Mouse (Mus musculus) cerebellum, adult 11 months (tissue): ENCODE measurements around the gene Rad54l.
A peak's percentile ranks its signal among the peaks of the same experiment; 100 is the strongest.

Source experiments
- DNase-seq: peaks from one replicate; pipeline ENCODE4 v3.0.0; 2022

Rad54l gene

GRCm38 (mm10) chr4:116123602-116124519 is at the start of gene Rad54l, which contains the start of gene Pomgnt1:
Gene Rad54l, minus strand, starts transcription at chr4:116123690.
Gene Pomgnt1, plus strand, starts transcription at chr4:116123840.
- peak; percentile 72 for DNase-seq

GRCm38 (mm10) chr4:116173072-116173471 is 49.6 kb upstream of the Rad54l start, which contains the start of the genes 1700042G07Rik and Gm49337:
Gene 1700042G07Rik, plus strand, starts transcription at chr4:116173372.
Gene Gm49337, plus strand, starts transcription at chr4:116173384.
- peak; percentile 34 for DNase-seq

- no peak for DNase-seq
Observed at GRCm38 (mm10) chr4:116169353-116169672, 45.8 kb upstream of the Rad54l start.

GRCm38 (mm10) chr4:116168617-116169352 is 45.3 kb upstream of the Rad54l start:
- peak; percentile 79 for DNase-seq

- peak; percentile 33 for DNase-seq
Observed at GRCm38 (mm10) chr4:116167404-116167803, 43.9 kb upstream of the Rad54l start, which contains the start of gene Tspan1. Gene Tspan1, minus strand, starts transcription at chr4:116167601.

GRCm38 (mm10) chr4:116165708-116166407 is 42.4 kb upstream of the Rad54l start:
- DNase-seq = no peak

GRCm38 (mm10) chr4:116164759-116165554 is 41.5 kb upstream of the Rad54l start:
- no peak for DNase-seq

- DNase-seq = no peak
Observed at GRCm38 (mm10) chr4:116162142-116162541, 38.7 kb upstream of the Rad54l start.

- no peak for DNase-seq
Observed at GRCm38 (mm10) chr4:116160769-116161168, 37.3 kb upstream of the Rad54l start.

- DNase-seq = no peak
Observed at GRCm38 (mm10) chr4:116159912-116160311, 36.4 kb upstream of the Rad54l start.

GRCm38 (mm10) chr4:116157882-116158281 is 34.4 kb upstream of the Rad54l start:
- DNase-seq = no peak

GRCm38 (mm10) chr4:116152702-116153101 is 29.2 kb upstream of the Rad54l start:
- no peak for DNase-seq

- no peak for DNase-seq
Observed at GRCm38 (mm10) chr4:116151238-116151637, 27.7 kb upstream of the Rad54l start, which contains the start of gene Lurap1. Gene Lurap1, minus strand, starts transcription at chr4:116151338.

GRCm38 (mm10) chr4:116150862-116151221 is 27.4 kb upstream of the Rad54l start:
- no peak for DNase-seq

GRCm38 (mm10) chr4:116150156-116150861 is 26.8 kb upstream of the Rad54l start:
- DNase-seq = peak; percentile 66

GRCm38 (mm10) chr4:116149812-116150155 is 26.3 kb upstream of the Rad54l start:
- DNase-seq = no peak

GRCm38 (mm10) chr4:116143891-116144717 is 20.6 kb upstream of the Rad54l start:
- DNase-seq = peak; percentile 79

- peak; percentile 94 for DNase-seq
Observed at GRCm38 (mm10) chr4:116143317-116143811, 19.9 kb upstream of the Rad54l start.

GRCm38 (mm10) chr4:116142269-116142668 is 18.8 kb upstream of the Rad54l start:
- no peak for DNase-seq

GRCm38 (mm10) chr4:116141736-116142135 is 18.2 kb upstream of the Rad54l start:
- no peak for DNase-seq
